Mouse (Mus musculus): Measurements from ENCODE around the gene C77080. TPM values are rescaled to one million over a fixed set of nuclear protein-coding genes. Genes with fewer than 3 reads are reported as not detected.

Gene C77080
- polyA plus RNA-seq, 1 experiment from 2014 or later: 10.8 TPM

- 0 out of 2 replicates have a peak, but pooled peaks have one; percentile 10 for ATAC-seq
- Histone ChIP-seq H3K9ac (ENCODE audit: low read depth, low read length) (peak overlapping the region; percentile 68), H3K36me3 (ENCODE audit: control insufficient read depth, insufficient read depth, low read length) (peaks cover 7% of the 10 kb centered on the region; the same call in 1 of the 2 replicates), H3K27ac (ENCODE audit: low read depth, low read length) (no peak overlapping the region; the same call in 1 of the 2 replicates), H3K27me3 (replicated peaks; ENCODE audit: control insufficient read depth, insufficient read depth, low read length) (no peaks in the 10 kb centered on the region; the same call in 1 of the 2 replicates), H3K4me1 (ENCODE audit: control insufficient read depth, insufficient read depth, low read depth, low read length) (peaks cover 38% of the 10 kb centered on the region), H3K9me3 (ENCODE audit: control insufficient read depth, low read length) (no peaks in the 10 kb centered on the region), H3K4me2 (ENCODE audit: low read length) (peak overlapping the region; percentile 61), H3K4me3 (ENCODE audit: low read length) (peak overlapping the region; percentile 51)
- WGBS: 21% methylated on average over 5 of the region's 5 CpGs
These were observed 34.7 kb downstream of the C77080 start for GRCm38 (mm10) chr4:129226441-129226963.

- Histone ChIP-seq H3K9me3 (ENCODE audit: control insufficient read depth, low read length) (no peaks in the 10 kb centered on the region), H3K9ac (ENCODE audit: low read depth, low read length) (no peak overlapping the region; the same call in 1 of the 2 replicates), H3K27me3 (replicated peaks; ENCODE audit: control insufficient read depth, insufficient read depth, low read length) (no peaks in the 10 kb centered on the region; the same call in 1 of the 2 replicates), H3K4me3 (ENCODE audit: low read length) (no peak overlapping the region), H3K4me2 (ENCODE audit: low read length) (peak overlapping the region; percentile 61), H3K4me1 (ENCODE audit: control insufficient read depth, insufficient read depth, low read depth, low read length) (peaks cover 38% of the 10 kb centered on the region), H3K36me3 (ENCODE audit: control insufficient read depth, insufficient read depth, low read length) (peaks cover 12% of the 10 kb centered on the region), H3K27ac (ENCODE audit: low read depth, low read length) (no peak overlapping the region)
- 96% methylated on average over 12 of the region's 12 CpGs for WGBS
- no peak for ATAC-seq
These were observed 35.9 kb downstream of the C77080 start for GRCm38 (mm10) chr4:129225315-129225714.

GRCm38 (mm10) chr4:129223421-129224281, 37.6 kb downstream of the C77080 start:
- Histone ChIP-seq H3K4me2 (ENCODE audit: low read length) (peak overlapping the region; percentile 45), H3K27me3 (replicated peaks; ENCODE audit: control insufficient read depth, insufficient read depth, low read length) (no peaks in the 10 kb centered on the region; the same call in 1 of the 2 replicates), H3K4me3 (ENCODE audit: low read length) (peak overlapping the region; percentile 4), H3K4me1 (ENCODE audit: control insufficient read depth, insufficient read depth, low read depth, low read length) (peaks cover 38% of the 10 kb centered on the region), H3K9ac (ENCODE audit: low read depth, low read length) (peak overlapping the region; percentile 57), H3K27ac (ENCODE audit: low read depth, low read length) (peak overlapping the region; percentile 24; the same call in 1 of the 2 replicates), H3K36me3 (ENCODE audit: control insufficient read depth, insufficient read depth, low read length) (peaks cover 20% of the 10 kb centered on the region), H3K9me3 (ENCODE audit: control insufficient read depth, low read length) (no peaks in the 10 kb centered on the region)
- WGBS: 22% methylated on average over 49 of the region's 55 CpGs
- 0 out of 2 replicates have a peak, but pooled peaks have one; percentile 5 for ATAC-seq

GRCm38 (mm10) chr4:129222019-129222925, 38.9 kb downstream of the C77080 start:
- Histone ChIP-seq H3K9me3 (ENCODE audit: control insufficient read depth, low read length) (no peaks in the 10 kb centered on the region), H3K27me3 (replicated peaks; ENCODE audit: control insufficient read depth, insufficient read depth, low read length) (no peaks in the 10 kb centered on the region; the same call in 1 of the 2 replicates), H3K36me3 (ENCODE audit: control insufficient read depth, insufficient read depth, low read length) (peaks cover 31% of the 10 kb centered on the region), H3K9ac (ENCODE audit: low read depth, low read length) (no peak overlapping the region), H3K27ac (ENCODE audit: low read depth, low read length) (no peak overlapping the region), H3K4me1 (ENCODE audit: control insufficient read depth, insufficient read depth, low read depth, low read length) (peaks cover 30% of the 10 kb centered on the region), H3K4me3 (ENCODE audit: low read length) (no peak overlapping the region), H3K4me2 (ENCODE audit: low read length) (no peak overlapping the region)
- ATAC-seq: no peak
- 60% methylated on average over 31 of the region's 31 CpGs for WGBS

- Histone ChIP-seq H3K36me3 (ENCODE audit: control insufficient read depth, insufficient read depth, low read length) (peaks cover 38% of the 10 kb centered on the region), H3K27me3 (replicated peaks; ENCODE audit: control insufficient read depth, insufficient read depth, low read length) (no peaks in the 10 kb centered on the region; the same call in 1 of the 2 replicates), H3K27ac (ENCODE audit: low read depth, low read length) (no peak overlapping the region), H3K9me3 (ENCODE audit: control insufficient read depth, low read length) (no peaks in the 10 kb centered on the region), H3K4me1 (ENCODE audit: control insufficient read depth, insufficient read depth, low read depth, low read length) (peaks cover 23% of the 10 kb centered on the region), H3K4me2 (ENCODE audit: low read length) (no peak overlapping the region), H3K4me3 (ENCODE audit: low read length) (no peak overlapping the region), H3K9ac (ENCODE audit: low read depth, low read length) (no peak overlapping the region)
- 77% methylated on average over 23 of the region's 23 CpGs for WGBS
- no peak for ATAC-seq
These were observed 39.9 kb downstream of the C77080 start for GRCm38 (mm10) chr4:129221097-129222010.

- Histone ChIP-seq H3K36me3 (ENCODE audit: control insufficient read depth, insufficient read depth, low read length) (peaks cover 38% of the 10 kb centered on the region), H3K9me3 (ENCODE audit: control insufficient read depth, low read length) (no peaks in the 10 kb centered on the region), H3K27me3 (replicated peaks; ENCODE audit: control insufficient read depth, insufficient read depth, low read length) (no peaks in the 10 kb centered on the region; the same call in 1 of the 2 replicates), H3K4me2 (ENCODE audit: low read length) (no peak overlapping the region), H3K4me1 (ENCODE audit: control insufficient read depth, insufficient read depth, low read depth, low read length) (peaks cover 15% of the 10 kb centered on the region), H3K27ac (ENCODE audit: low read depth, low read length) (no peak overlapping the region), H3K9ac (ENCODE audit: low read depth, low read length) (no peak overlapping the region; the same call in 1 of the 2 replicates), H3K4me3 (ENCODE audit: low read length) (no peak overlapping the region)
- 69% methylated on average over 7 of the region's 7 CpGs for WGBS
- ATAC-seq: no peak
These were observed 40.7 kb downstream of the C77080 start for GRCm38 (mm10) chr4:129220376-129221089.

- Histone ChIP-seq H3K27ac (ENCODE audit: low read depth, low read length) (no peak overlapping the region), H3K4me1 (ENCODE audit: control insufficient read depth, insufficient read depth, low read depth, low read length) (peaks cover 11% of the 10 kb centered on the region), H3K4me2 (ENCODE audit: low read length) (no peak overlapping the region), H3K9me3 (ENCODE audit: control insufficient read depth, low read length) (no peaks in the 10 kb centered on the region), H3K9ac (ENCODE audit: low read depth, low read length) (no peak overlapping the region), H3K36me3 (ENCODE audit: control insufficient read depth, insufficient read depth, low read length) (peaks cover 41% of the 10 kb centered on the region), H3K27me3 (replicated peaks; ENCODE audit: control insufficient read depth, insufficient read depth, low read length) (no peaks in the 10 kb centered on the region), H3K4me3 (ENCODE audit: low read length) (no peak overlapping the region)
- 84% methylated on average over 10 of the region's 10 CpGs for WGBS
- no peak for ATAC-seq
These were observed 42.0 kb downstream of the C77080 start for GRCm38 (mm10) chr4:129219198-129219597.
